Mouse (Mus musculus) left cerebral cortex, adult 18-20 months (tissue): ENCODE results near the gene Trim6. TPM values are rescaled to one million over a fixed set of nuclear protein-coding genes. Genes with fewer than 3 reads are reported as not detected.

Experiments used
- total RNA-seq, 2 experiments: library from RNA; stranded (reverse); gene quantifications; 2 replicates each; pipeline ENCODE4 v1.2.3; 2021

Gene Trim6
- total RNA-seq, 2 experiments from 2014 or later, result not detected

Other genes with a start within 250 kb of the Trim6 start
- under 1 TPM in 1 of 2 experiments, not detected in 1; 0.05 TPM for gene Olfr635, start 247.6 kb upstream of the Trim6 start, total RNA-seq
- not detected for gene Olfr638, start 220.0 kb upstream of the Trim6 start, total RNA-seq
- under 1 TPM; 0.07 to 0.09 TPM for gene Olfr639, start 201.5 kb upstream of the Trim6 start, total RNA-seq
- gene Olfr640, start 193.2 kb upstream of the Trim6 start, total RNA-seq, result not detected
- not detected for gene Olfr641, start 183.3 kb upstream of the Trim6 start, total RNA-seq
- not detected for gene Olfr642, start 166.1 kb upstream of the Trim6 start, total RNA-seq
- not detected for gene 4930516K23Rik, start 157.3 kb upstream of the Trim6 start, total RNA-seq
- not detected for gene Olfr644, start 146.9 kb upstream of the Trim6 start, total RNA-seq
- gene Olfr645, start 133.3 kb upstream of the Trim6 start, total RNA-seq, result not detected
- gene Olfr646, start 113.9 kb upstream of the Trim6 start, total RNA-seq, result not detected
- gene Ubqln5, start 89.0 kb upstream of the Trim6 start, total RNA-seq, result not detected
- gene Olfr643, start 81.4 kb upstream of the Trim6 start, total RNA-seq, result not detected
- gene Ubqln3, start 75.5 kb upstream of the Trim6 start, total RNA-seq, result not detected
- gene Ubqlnl, start 68.2 kb upstream of the Trim6 start, total RNA-seq, result not detected
- gene Olfm5, start 54.0 kb upstream of the Trim6 start, total RNA-seq, result not detected
- under 1 TPM; 0.21 to 0.26 TPM for gene Olfr648, start 35.4 kb upstream of the Trim6 start, total RNA-seq
- not detected for gene Olfr649, start 22.8 kb upstream of the Trim6 start, total RNA-seq
- gene Trim34a, start 25.7 kb downstream of the Trim6 start, total RNA-seq, result 1 to 10 TPM in 1 of 2 experiments, under 1 TPM in 1; 1.00 to 1.3 TPM
- under 1 TPM; 0.37 to 0.63 TPM for gene Trim5, start 69.3 kb downstream of the Trim6 start, total RNA-seq
- 1 to 10 TPM; 2.2 to 2.6 TPM for gene Trim12a, start 96.7 kb downstream of the Trim6 start, total RNA-seq
- not detected for gene Trim34b, start 110.7 kb downstream of the Trim6 start, total RNA-seq
- gene Trim12c, start 134.6 kb downstream of the Trim6 start, total RNA-seq, result 1 to 10 TPM; 1.7 TPM
- gene Trim30b, start 151.1 kb downstream of the Trim6 start, total RNA-seq, result under 1 TPM in 1 of 2 experiments, not detected in 1; 0.14 TPM
- gene Trim30c, start 182.0 kb downstream of the Trim6 start, total RNA-seq, result not detected
- gene Trim30a, start 246.4 kb downstream of the Trim6 start, total RNA-seq, result 1 to 10 TPM in 1 of 2 experiments, under 1 TPM in 1; 0.67 to 1.0 TPM